Mouse (Mus musculus): ENCODE results near the gene Prr29.

Prr29 gene

DNA sequence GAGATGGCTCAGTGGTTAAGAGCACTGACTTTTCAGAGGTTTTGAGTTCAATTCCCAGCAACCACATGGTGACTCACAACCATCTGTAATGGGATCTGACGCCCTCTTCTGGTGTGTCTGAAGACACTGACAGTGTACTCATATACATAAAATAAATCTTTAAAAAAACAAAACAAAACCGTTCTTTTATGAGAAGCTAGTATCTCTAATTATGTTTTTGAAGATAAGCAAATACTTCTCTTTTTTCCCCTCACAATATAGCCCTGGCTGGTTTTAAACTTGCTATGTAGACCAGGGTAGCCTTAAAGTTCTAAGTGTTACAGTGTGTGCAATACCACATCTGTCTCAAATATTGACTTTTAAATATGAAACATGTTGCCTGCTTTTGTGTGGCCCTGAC is 45.9 kb downstream of the Prr29 start:
- no peak for DNase-seq

- DNase-seq = no peak
Measured at GRCm38 (mm10) chr11:106412641-106413360, 47.5 kb downstream of the Prr29 start.

- no peak for DNase-seq
Measured at GRCm38 (mm10) chr11:106416331-106416730, 51.1 kb downstream of the Prr29 start.

DNA sequence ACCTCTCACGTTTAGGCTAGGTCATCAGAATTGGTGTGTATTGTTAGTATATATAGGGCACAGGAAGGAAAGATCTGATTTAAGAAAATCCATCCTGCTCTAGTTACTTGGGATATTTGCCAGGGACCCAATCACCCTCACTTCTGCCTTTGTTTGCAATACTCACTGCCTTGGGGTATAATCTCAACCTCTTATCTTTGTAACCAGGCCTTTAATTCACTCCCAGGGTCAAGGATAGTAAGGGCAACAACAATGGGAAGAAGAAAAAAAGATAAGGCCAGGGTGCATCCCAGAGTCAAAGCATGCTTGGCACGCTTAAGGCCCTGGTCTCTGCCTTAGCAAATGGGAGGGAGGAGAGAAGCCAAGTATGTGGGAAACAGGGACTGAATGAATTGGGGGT is 52.6 kb downstream of the Prr29 start:
- no peak for DNase-seq

GRCm38 (mm10) chr11:106418622-106419196 is 53.4 kb downstream of the Prr29 start:
- DNase-seq = peak; percentile 82

GRCm38 (mm10) chr11:106419262-106420102 is 54.2 kb downstream of the Prr29 start:
- peak; percentile 22 for DNase-seq

GRCm38 (mm10) chr11:106425201-106425600 is 59.9 kb downstream of the Prr29 start:
- no peak for DNase-seq

GRCm38 (mm10) chr11:106426447-106426846 is 61.2 kb downstream of the Prr29 start:
- no peak for DNase-seq

Data from layer of hippocampus, adult 9-11 months (tissue).